Mouse (Mus musculus) myocyte (in vitro differentiated cells): Measurements from ENCODE around the gene Adamtsl4. TPM values are rescaled to one million over a fixed set of nuclear protein-coding genes. Genes with fewer than 3 reads are reported as not detected.

Experiments used
- H3K27me3 ChIP-seq: one replicate; pipeline ENCODE4 v1.6.1; 2011; ENCODE audit not compliant: control insufficient read depth, insufficient read depth, insufficient read length
- H3K36me3 ChIP-seq: one replicate; pipeline ENCODE4 v1.6.1; 2011; ENCODE audit not compliant: control insufficient read depth, insufficient read depth
- H3K4me2 ChIP-seq: one replicate; pipeline ENCODE4 v1.6.1; 2011; ENCODE audit warnings: low read depth, control low read depth
- H3K4me3 ChIP-seq: one replicate; pipeline ENCODE4 v1.5.1; 2011; ENCODE audit warnings: mild to moderate bottlenecking, control low read depth, moderate library complexity
- H3K79me2 ChIP-seq: one replicate; pipeline ENCODE4 v1.6.1; 2011; ENCODE audit not compliant: control insufficient read depth, insufficient read depth
- H3ac ChIP-seq: one replicate; pipeline ENCODE4 v1.6.1; 2011; ENCODE audit not compliant: control insufficient read depth, insufficient read length
- CEBPB ChIP-seq: IDR thresholded peaks from 2 replicates; pipeline ENCODE4 v1.6.1; 2011; ENCODE audit warnings: mild to moderate bottlenecking, moderate library complexity; ENCODE audit not compliant: poor library complexity, insufficient read depth, severe bottlenecking
- E2F4 ChIP-seq: IDR thresholded peaks from one replicate; pipeline ENCODE4 v1.6.1; 2011; ENCODE audit warnings: mild to moderate bottlenecking, control low read depth, moderate library complexity; ENCODE audit not compliant: insufficient read depth
- MAX ChIP-seq: IDR thresholded peaks from one replicate; pipeline ENCODE4 v1.6.1; 2011; ENCODE audit warnings: low read depth, mild to moderate bottlenecking, control low read depth
- MYOD1 ChIP-seq, 3 experiments: IDR thresholded peaks; one replicate each; pipeline ENCODE4 v1.6.1; 2011; ENCODE audit warnings: control low read depth in 2 of 3, low read depth in 2 of 3, mild to moderate bottlenecking in 2 of 3, moderate library complexity in 1 of 3; ENCODE audit not compliant: insufficient read length in 2 of 3, control insufficient read depth in 1 of 3
- MYOG ChIP-seq, 3 experiments: IDR thresholded peaks; one replicate each; pipeline ENCODE4 v1.6.1; 2011; ENCODE audit warnings: control low read depth in 2 of 3, low read depth in 2 of 3, mild to moderate bottlenecking in 2 of 3; ENCODE audit not compliant: insufficient read length in 2 of 3, control insufficient read depth in 1 of 3, insufficient read depth in 1 of 3
- POLR2A ChIP-seq: IDR thresholded peaks from one replicate; pipeline ENCODE4 v1.6.1; 2011; ENCODE audit warnings: low read depth, mild to moderate bottlenecking, control low read depth, moderate library complexity; ENCODE audit not compliant: insufficient read length
- POLR2AphosphoS2 ChIP-seq: IDR thresholded peaks from one replicate; pipeline ENCODE4 v1.6.1; 2011; ENCODE audit warnings: low read depth, control low read depth; ENCODE audit not compliant: insufficient read length
- REST ChIP-seq: IDR thresholded peaks from one replicate; pipeline ENCODE4 v1.6.1; 2011; ENCODE audit warnings: mild to moderate bottlenecking, control low read depth, moderate library complexity; ENCODE audit not compliant: insufficient read depth, insufficient read length
- SRF ChIP-seq: IDR thresholded peaks from one replicate; pipeline ENCODE4 v1.6.1; 2011; ENCODE audit warnings: low read depth; ENCODE audit not compliant: control insufficient read depth, insufficient read length
- TCF12 ChIP-seq: IDR thresholded peaks from one replicate; pipeline ENCODE4 v1.6.1; 2011; ENCODE audit warnings: mild to moderate bottlenecking, control low read depth; ENCODE audit not compliant: poor library complexity, insufficient read depth, severe bottlenecking
- TCF3 ChIP-seq: IDR thresholded peaks from one replicate; pipeline ENCODE4 v1.6.1; 2011; ENCODE audit warnings: low read depth, control low read depth; ENCODE audit not compliant: insufficient read length
- USF1 ChIP-seq: IDR thresholded peaks from one replicate; pipeline ENCODE4 v1.6.1; 2011; ENCODE audit warnings: low read depth, mild to moderate bottlenecking, control low read depth, moderate library complexity
- polyA plus RNA-seq: library from polyadenylated mRNA; unstranded; fragments of >200 nt; fragmentation: generic; extraction: Trizol; gene quantifications from one replicate; pipeline ENCODE4 v1.2.1, GENCODE M21; 2012; ENCODE audit warnings: missing spikeins

The Adamtsl4 gene
- polyA plus RNA-seq, 1 experiment = 4.6 TPM

DNA sequence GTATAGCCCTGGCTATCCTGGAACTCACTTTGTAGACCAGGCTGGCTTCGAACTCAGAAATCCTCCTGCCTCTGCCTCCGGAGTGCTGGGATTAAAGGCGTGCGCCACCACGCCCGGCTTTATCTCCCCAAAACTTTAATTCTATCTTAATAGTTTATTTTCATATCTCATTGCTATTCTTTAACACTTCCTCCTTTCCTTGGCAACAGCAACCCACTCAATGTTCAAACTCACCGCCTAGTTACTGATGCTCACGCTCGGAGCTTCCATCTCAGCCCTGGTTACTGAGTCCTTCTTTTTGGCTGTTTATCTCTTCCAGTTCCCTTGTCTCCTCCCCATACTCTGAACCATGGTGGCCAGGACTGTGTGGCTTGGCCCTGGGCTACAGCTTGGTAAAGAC lies 44.6 kb upstream of the Adamtsl4 start:
- TF ChIP-seq TCF12 (no peak), USF1 (no peak), TCF3 (no peak)
- Histone ChIP-seq H3K79me2 (no peaks in the 10 kb centered on the region), H3ac (no peak overlapping the region), H3K4me3 (no peak overlapping the region), H3K4me2 (peak overlapping the region; percentile 39), H3K36me3 (peaks cover 8% of the 10 kb centered on the region), H3K27me3 (no peaks in the 10 kb centered on the region)

GRCm38 (mm10) chr3:95731802-95732201 lies 44.1 kb upstream of the Adamtsl4 start:
- Histone ChIP-seq H3K27me3 (no peaks in the 10 kb centered on the region), H3ac (no peak overlapping the region), H3K79me2 (no peaks in the 10 kb centered on the region), H3K36me3 (peaks cover 8% of the 10 kb centered on the region), H3K4me2 (no peak overlapping the region), H3K4me3 (no peak overlapping the region)
- TF ChIP-seq REST = no peak
- no peak for TF ChIP-seq MYOD1 (IDR thresholded peaks at IDR 0.05; ENCODE audit: control insufficient read depth in 1 of 3, insufficient read length in 2 of 3, low read depth in 2 of 3)
- no peak for TF ChIP-seq E2F4
- no peak for TF ChIP-seq CEBPB
- TF ChIP-seq USF1 = no peak
- no peak for TF ChIP-seq POLR2A
- no peak for TF ChIP-seq TCF12
- no peak for TF ChIP-seq TCF3
- TF ChIP-seq SRF = no peak

GRCm38 (mm10) chr3:95730431-95730830 lies 42.7 kb upstream of the Adamtsl4 start:
- Histone ChIP-seq H3K4me2 (no peak overlapping the region), H3K27me3 (no peaks in the 10 kb centered on the region), H3K36me3 (peaks cover 7% of the 10 kb centered on the region), H3K4me3 (no peak overlapping the region), H3K79me2 (no peaks in the 10 kb centered on the region), H3ac (no peak overlapping the region)
- TF ChIP-seq POLR2AphosphoS2 = no peak
- TF ChIP-seq TCF12 = no peak

DNA sequence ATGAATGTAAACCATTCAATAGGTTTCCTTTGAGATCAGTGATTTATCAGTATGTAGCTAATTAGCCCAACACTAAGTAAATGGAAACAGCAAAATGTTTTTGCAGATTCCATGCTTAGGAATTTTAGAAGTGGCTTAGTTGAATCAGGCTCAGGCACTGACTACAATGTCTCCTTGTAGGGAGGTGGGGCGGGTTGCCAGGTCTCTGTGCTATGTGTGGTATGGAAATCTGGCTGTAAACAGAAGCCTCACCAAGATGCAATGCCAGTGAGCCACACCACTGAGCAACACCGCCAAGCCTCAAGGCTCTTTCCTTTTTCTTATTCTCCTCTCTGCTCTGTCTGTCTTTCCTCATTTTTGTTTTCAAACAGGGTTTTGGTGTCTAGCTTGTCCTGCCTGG lies 41.2 kb upstream of the Adamtsl4 start:
- no peak overlapping the region for H3K4me2 ChIP-seq
- H3K79me2 ChIP-seq = no peaks in the 10 kb centered on the region
- H3ac ChIP-seq = no peak overlapping the region
- H3K27me3 ChIP-seq = no peaks in the 10 kb centered on the region
- TF ChIP-seq SRF (no peak), TCF3 (no peak), POLR2AphosphoS2 (no peak), MAX (no peak), MYOD1 (IDR thresholded peaks at IDR 0.05; ENCODE audit: control insufficient read depth in 1 of 3, insufficient read length in 2 of 3, low read depth in 2 of 3) (no peak), E2F4 (no peak), CEBPB (no peak), POLR2A (no peak), REST (no peak), USF1 (no peak), MYOG (IDR thresholded peaks at IDR 0.05; ENCODE audit: control insufficient read depth in 1 of 3, insufficient read depth in 1 of 3, insufficient read length in 2 of 3, low read depth in 2 of 3) (no peak), TCF12 (no peak)
- no peak overlapping the region for H3K4me3 ChIP-seq
- no peaks in the 10 kb centered on the region for H3K36me3 ChIP-seq

DNA sequence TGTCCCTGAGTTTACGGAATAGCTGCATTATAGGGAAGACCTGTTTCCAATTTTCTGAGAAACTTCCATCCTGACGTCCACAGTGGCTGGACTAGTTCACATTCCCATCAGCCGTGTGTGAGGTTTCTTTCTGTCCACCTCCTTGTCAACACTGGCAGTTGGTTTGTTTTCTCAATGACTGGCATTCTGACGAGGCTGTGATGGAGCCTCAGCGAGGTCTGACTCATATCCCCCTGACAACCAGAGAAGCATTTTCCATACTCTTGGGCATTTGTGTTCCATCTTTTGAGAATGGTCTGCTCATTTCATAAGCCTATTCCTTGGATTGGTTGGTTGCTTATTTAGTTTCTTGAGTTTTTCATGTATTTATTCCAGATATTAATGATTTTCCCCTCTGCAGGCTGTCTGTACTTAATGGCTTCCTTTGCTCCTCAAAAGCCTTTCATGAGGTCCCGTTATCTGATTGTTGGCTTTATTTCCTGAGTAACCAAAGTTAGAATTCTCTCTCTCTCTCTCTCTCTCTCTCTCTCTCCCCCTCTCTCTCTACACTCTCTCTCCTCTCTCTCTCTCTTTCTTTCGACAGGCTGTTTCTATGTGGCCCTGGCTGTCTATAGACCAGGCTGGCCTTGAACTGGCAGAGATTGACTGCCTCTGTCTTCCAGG lies 39.1 kb upstream of the Adamtsl4 start:
- no peak for TF ChIP-seq REST
- TF ChIP-seq CEBPB = no peak
- no peak for TF ChIP-seq SRF
- no peak for TF ChIP-seq MYOG (IDR thresholded peaks at IDR 0.05; ENCODE audit: control insufficient read depth in 1 of 3, insufficient read depth in 1 of 3, insufficient read length in 2 of 3, low read depth in 2 of 3)
- no peak for TF ChIP-seq POLR2AphosphoS2
- H3K36me3 ChIP-seq = no peaks in the 10 kb centered on the region
- H3K4me2 ChIP-seq = peak overlapping the region; percentile 83
- H3ac ChIP-seq = no peak overlapping the region
- no peaks in the 10 kb centered on the region for H3K79me2 ChIP-seq
- H3K27me3 ChIP-seq = no peaks in the 10 kb centered on the region
- H3K4me3 ChIP-seq = no peak overlapping the region
